Mouse (Mus musculus): ENCODE results near the gene Dmrt1.

GRCm38 (mm10) chr19:25610015-25610410, 104.6 kb downstream of the Dmrt1 start, which contains the start of gene Dmrt3:
- no peak for TF ChIP-seq CTCF (IDR thresholded peaks at IDR 0.05; ENCODE audit: control insufficient read depth, insufficient read depth, insufficient replicate concordance, low read depth, low read length)
- TF ChIP-seq POLR2A (IDR thresholded peaks at IDR 0.05; ENCODE audit: control insufficient read depth, low read depth, low read length), result no peak

All from testis, adult 2 months (tissue).